ENCODE assay signal across 24 mouse cellular contexts in the genomic region with DNA sequence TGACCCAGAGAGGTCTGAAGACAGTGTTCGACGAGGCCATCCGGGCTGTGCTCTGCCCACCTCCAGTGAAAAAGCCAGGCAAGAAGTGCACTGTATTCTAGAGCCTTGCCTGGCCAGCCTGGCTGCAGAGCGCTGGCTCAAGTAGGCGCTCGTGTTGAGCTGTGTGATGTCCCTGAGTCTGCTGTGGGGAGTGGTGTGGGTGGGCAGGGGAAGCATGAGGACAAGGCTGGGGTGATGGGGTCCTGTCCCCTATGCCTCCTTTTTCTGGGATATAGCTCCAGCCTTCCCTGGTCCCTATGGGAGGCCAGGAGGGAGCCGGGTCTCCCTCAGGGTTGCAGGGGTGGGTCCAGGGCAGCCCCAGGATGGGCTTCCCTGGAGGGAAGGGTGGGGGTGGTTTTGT. TPM values are rescaled to one million over a fixed set of nuclear protein-coding genes. Genes with fewer than 3 reads are reported as not detected.
A peak's percentile ranks its signal among the peaks of the same experiment; 100 is the strongest.
DNase-seq lines count a peak whose midpoint lies in the region; ATAC-seq and TF ChIP-seq lines count a peak whose summit lies in the region.
"Had no signal": no experiment of that assay in that cellular context is flagged by ENCODE, and none has a peak within 500 bp of the region (broad histone marks: within the 10 kb centered on the region; RNA-seq: fewer than 3 reads in every experiment).

No protein-coding gene starts in this region.

- peaks cover 40% of the 10 kb centered on the region for H3K4me1 ChIP-seq in hindbrain, embryonic 15.5 days (replicated peaks)
- peaks cover 6% of the 10 kb centered on the region; the same call in 1 of the 2 replicates for H3K4me1 ChIP-seq in hindbrain, postnatal 0 days (ENCODE audit: insufficient read depth, low read length)
- H3K4me1 ChIP-seq in lung, adult 2 months (ENCODE audit: control insufficient read depth, insufficient read depth, low read length): peaks cover 12% of the 10 kb centered on the region
- H3K4me1 ChIP-seq in ES-E14 (ENCODE audit: control insufficient read depth in 2 of 2, insufficient read depth in 2 of 2, low read length in 2 of 2, poor library complexity in 1 of 2): peaks cover 0 to 7% of the 10 kb centered on the region in 2 experiments; a peak in 2 of 4 replicates

- no peak overlapping the region for H3K9ac ChIP-seq in hindbrain, embryonic 15.5 days
- H3K9ac ChIP-seq in hindbrain, postnatal 0 days (replicated peaks; ENCODE audit: low read length): no peak overlapping the region
- H3K9ac ChIP-seq in ES-E14 (ENCODE audit: insufficient read depth, low read depth, low read length, poor library complexity, severe bottlenecking): no peak overlapping the region
- H3K9ac ChIP-seq: forebrain, embryonic 12.5 days; heart, embryonic 15.5 days; intestine, embryonic 15.5 days; limb, embryonic 12.5 days; liver, embryonic 12.5 days had no signal

- TF ChIP-seq POLR2A in lung, adult 2 months (IDR thresholded peaks at IDR 0.05; ENCODE audit: borderline replicate concordance, extremely low read depth, low read depth, low read length): peak; percentile 8; the same call in 1 of the 2 replicates

- peak overlapping the region; percentile 75; the same call in 1 of the 2 replicates for H3K4me2 ChIP-seq in hindbrain, embryonic 15.5 days
- no peak overlapping the region for H3K4me2 ChIP-seq in hindbrain, postnatal 0 days (ENCODE audit: low read depth, low read length)
- H3K4me2 ChIP-seq: forebrain, embryonic 12.5 days; heart, embryonic 15.5 days; intestine, embryonic 15.5 days; limb, embryonic 12.5 days; liver, embryonic 12.5 days; midbrain, embryonic 11.5 days had no signal

- peaks cover 4% of the 10 kb centered on the region; the same call in 1 of the 2 replicates for H3K36me3 ChIP-seq in hindbrain, embryonic 15.5 days
- 0 out of 2 replicates have a peak, but pooled peaks cover 4% of the 10 kb centered on the region for H3K36me3 ChIP-seq in hindbrain, postnatal 0 days (ENCODE audit: insufficient read depth, low read length)
- H3K36me3 ChIP-seq in ES-E14 (ENCODE audit: control insufficient read depth, insufficient read depth, low read length, poor library complexity, severe bottlenecking): peaks cover 18% of the 10 kb centered on the region

- no peak for TF ChIP-seq CTCF in hindbrain, postnatal 0 days (IDR thresholded peaks at IDR 0.05; ENCODE audit: low read depth)
- no peak for TF ChIP-seq CTCF in lung, adult 2 months (IDR thresholded peaks at IDR 0.05; ENCODE audit: insufficient read depth, low read length)

- DNase-seq in adrenal gland, postnatal 14 days: peak; percentile 3
- DNase-seq in adrenal gland, adult 18-20 months (ENCODE audit: low spot score in 2 of 2): no peak
- no peak for DNase-seq in hindbrain, postnatal 0 days (ENCODE audit: low spot score)
- peak; percentile 26 for DNase-seq in lung, adult 2 months
- no peak for DNase-seq in lung, postnatal 25 days (ENCODE audit: low spot score)
- no peak for DNase-seq in ES-E14 (ENCODE audit: low read depth, low spot score)
- DNase-seq: adrenal gland, postnatal 25 days; cerebellum, adult 11-12 months; embryo, embryonic 11 days; forebrain, postnatal 0 days; lung, postnatal 14 days; retina, postnatal 1 day; right cerebral cortex, postnatal 25 days; spleen, adult 18-20 months; thymus, postnatal 14 days had no signal

- no peaks in the 10 kb centered on the region for H3K9me3 ChIP-seq in hindbrain, embryonic 15.5 days
- H3K9me3 ChIP-seq in hindbrain, postnatal 0 days (ENCODE audit: low read length): no peaks in the 10 kb centered on the region
- no peaks in the 10 kb centered on the region for H3K9me3 ChIP-seq in ES-E14 (ENCODE audit: control insufficient read depth, insufficient read depth, low read depth, low read length)
- H3K9me3 ChIP-seq: forebrain, embryonic 12.5 days; G1E; heart, embryonic 15.5 days; intestine, embryonic 15.5 days; limb, embryonic 12.5 days; liver, embryonic 12.5 days had no signal

- H3K27me3 ChIP-seq in hindbrain, embryonic 15.5 days: no peaks in the 10 kb centered on the region
- H3K27me3 ChIP-seq in hindbrain, postnatal 0 days (ENCODE audit: insufficient read depth, low read length): no peaks in the 10 kb centered on the region
- H3K27me3 ChIP-seq: intestine, embryonic 15.5 days had no signal

- H3K27ac ChIP-seq in hindbrain, embryonic 15.5 days (replicated peaks): no peak overlapping the region
- no peak overlapping the region for H3K27ac ChIP-seq in hindbrain, postnatal 0 days
- peak overlapping the region; percentile 10; the same call in 1 of the 2 replicates for H3K27ac ChIP-seq in ES-E14 (ENCODE audit: insufficient read depth, low read depth, low read length, poor library complexity, severe bottlenecking)
- H3K27ac ChIP-seq: forebrain, embryonic 12.5 days; heart, embryonic 15.5 days; intestine, embryonic 15.5 days; limb, embryonic 12.5 days; liver, embryonic 12.5 days had no signal

- in situ Hi-C loops in ES-E14 (cut with MboI; ENCODE audit: low sequenced_read_pairs in 2 of 2, unreplicated experiment in 2 of 2): no loop called here

- ATAC-seq in hindbrain, embryonic 15.5 days (ENCODE audit: low FRiP score, low read depth): no peak
- no peak for ATAC-seq in hindbrain, postnatal 0 days
- ATAC-seq: forebrain, postnatal 0 days; intestine, embryonic 15.5 days; liver, embryonic 12.5 days; midbrain, embryonic 16.5 days had no signal

- no peak overlapping the region for H3K4me3 ChIP-seq in hindbrain, embryonic 15.5 days
- H3K4me3 ChIP-seq in hindbrain, postnatal 0 days (ENCODE audit: low read length): no peak overlapping the region
- H3K4me3 ChIP-seq in lung, adult 2 months (replicated peaks; ENCODE audit: extremely low read depth, low read depth, low read length): no peak overlapping the region
- no peak overlapping the region for H3K4me3 ChIP-seq in ES-E14 (ENCODE audit: insufficient read depth in 1 of 2, low read depth in 1 of 2, low read length in 2 of 2, poor library complexity in 1 of 2, severe bottlenecking in 1 of 2)
- H3K4me3 ChIP-seq: forebrain, embryonic 12.5 days; heart, embryonic 15.5 days; intestine, embryonic 15.5 days; limb, embryonic 12.5 days; liver, embryonic 12.5 days had no signal

- 87% methylated on average over 7 of the region's 7 CpGs for WGBS in hindbrain, embryonic 15.5 days
- 81% methylated on average over 7 of the region's 7 CpGs for WGBS in hindbrain, postnatal 0 days
- WGBS in lung, adult 2 months: 75% methylated on average over 7 of the region's 7 CpGs

TF ChIP-seq in ES-E14, 5 proteins besides CTCF, POLR2A, EP300 and RAD21:
- TF ChIP-seq HCFC1 (IDR thresholded peaks at IDR 0.05; ENCODE audit: borderline replicate concordance, insufficient read depth, low read length) (no peak), CHD2 (IDR thresholded peaks at IDR 0.05; ENCODE audit: low read depth, low read length) (no peak), ZNF384 (IDR thresholded peaks at IDR 0.05; ENCODE audit: low read depth, low read length) (no peak), ZC3H11A (IDR thresholded peaks at IDR 0.05; ENCODE audit: borderline replicate concordance, low read depth, low read length) (no peak), MAFK (IDR thresholded peaks at IDR 0.05; ENCODE audit: insufficient read depth, low read depth, low read length) (no peak)

RNA-seq across cellular contexts. Expression of a gene that starts 2.2 kb away (rescaled TPM):
- total RNA-seq in adrenal gland, postnatal 14 days (2021): 3.2 and 5.3 TPM in 2 replicates
- total RNA-seq in adrenal gland, adult 18-20 months (2021): 10 to 100 TPM in 1 of 2 experiments, 1 to 10 TPM in 1; 6.6 to 15.5 TPM
- polyA plus RNA-seq in hindbrain, embryonic 15.5 days (2015; fragmentation: Nextera tagmentation; extraction: Ambion mirVana): 540 and 587 TPM in 2 replicates
- 669 and 698 TPM in 2 replicates for total RNA-seq in hindbrain, postnatal 0 days (2014; rRNA removed)
- polyA plus RNA-seq in hindbrain, postnatal 0 days (2015; fragmentation: Nextera tagmentation; extraction: Ambion mirVana): 593 and 639 TPM in 2 replicates
- polyA plus RNA-seq in lung, adult 2 months (2012; rRNA removed): 62.0 and 76.8 TPM in 2 replicates
- total RNA-seq in ES-E14 (2012; rRNA removed): 20.1 and 34.3 TPM in 2 replicates

RNA-seq across cellular contexts. Expression of a gene that starts 3.6 kb away (rescaled TPM):
- total RNA-seq in adrenal gland, postnatal 14 days (2021): 31.8 and 41.9 TPM in 2 replicates
- 100 to 1,000 TPM in 1 of 2 experiments, 10 to 100 TPM in 1; 27.6 to 104 TPM for total RNA-seq in adrenal gland, adult 18-20 months (2021)
- polyA plus RNA-seq in hindbrain, embryonic 15.5 days (2015; fragmentation: Nextera tagmentation; extraction: Ambion mirVana): 8.8 and 10.4 TPM in 2 replicates
- 16.1 and 17.6 TPM in 2 replicates for total RNA-seq in hindbrain, postnatal 0 days (2014; rRNA removed)
- polyA plus RNA-seq in hindbrain, postnatal 0 days (2015; fragmentation: Nextera tagmentation; extraction: Ambion mirVana): 20.2 and 21.3 TPM in 2 replicates
- 326 and 340 TPM in 2 replicates for polyA plus RNA-seq in lung, adult 2 months (2012; rRNA removed)
- total RNA-seq in ES-E14 (2012; rRNA removed): 43.6 and 66.6 TPM in 2 replicates

RNA-seq across cellular contexts. Expression of a gene that starts 8.4 kb away (rescaled TPM):
- 7.3 and 10.2 TPM in 2 replicates for total RNA-seq in adrenal gland, postnatal 14 days (2021)
- 10 to 100 TPM in 1 of 2 experiments, 1 to 10 TPM in 1; 6.4 to 14.9 TPM for total RNA-seq in adrenal gland, adult 18-20 months (2021)
- polyA plus RNA-seq in hindbrain, embryonic 15.5 days (2015; fragmentation: Nextera tagmentation; extraction: Ambion mirVana): 0.97 and 2.1 TPM in 2 replicates
- total RNA-seq in hindbrain, postnatal 0 days (2014; rRNA removed): 4.7 and 6.1 TPM in 2 replicates
- 3.5 and 4.0 TPM in 2 replicates for polyA plus RNA-seq in hindbrain, postnatal 0 days (2015; fragmentation: Nextera tagmentation; extraction: Ambion mirVana)
- polyA plus RNA-seq in lung, adult 2 months (2012; rRNA removed): 13,780 and 14,250 TPM in 2 replicates
- not detected in 2 replicates for total RNA-seq in ES-E14 (2012; rRNA removed)
- total RNA-seq: G1E had no signal
- polyA plus RNA-seq: G1E had no signal

RNA-seq across cellular contexts. Expression of a gene that starts 9.8 kb away (rescaled TPM):
- total RNA-seq in adrenal gland, postnatal 14 days (2021): 27.2 and 31.5 TPM in 2 replicates
- 10 to 100 TPM; 24.6 to 30.3 TPM for total RNA-seq in adrenal gland, adult 18-20 months (2021)
- polyA plus RNA-seq in hindbrain, embryonic 15.5 days (2015; fragmentation: Nextera tagmentation; extraction: Ambion mirVana): 74.9 and 81.2 TPM in 2 replicates
- 35.4 and 49.1 TPM in 2 replicates for total RNA-seq in hindbrain, postnatal 0 days (2014; rRNA removed)
- 41.7 and 44.3 TPM in 2 replicates for polyA plus RNA-seq in hindbrain, postnatal 0 days (2015; fragmentation: Nextera tagmentation; extraction: Ambion mirVana)
- polyA plus RNA-seq in lung, adult 2 months (2012; rRNA removed): 35.6 and 40.1 TPM in 2 replicates
- total RNA-seq in ES-E14 (2012; rRNA removed): 30.3 and 65.0 TPM in 2 replicates

RNA-seq across cellular contexts. Expression of a gene that starts 10.0 kb away (rescaled TPM):
- total RNA-seq in adrenal gland, postnatal 14 days (2021): 46.4 and 52.5 TPM in 2 replicates
- total RNA-seq in adrenal gland, adult 18-20 months (2021): 10 to 100 TPM; 46.3 to 52.8 TPM
- 107 and 109 TPM in 2 replicates for polyA plus RNA-seq in hindbrain, embryonic 15.5 days (2015; fragmentation: Nextera tagmentation; extraction: Ambion mirVana)
- total RNA-seq in hindbrain, postnatal 0 days (2014; rRNA removed): 57.6 and 78.6 TPM in 2 replicates
- polyA plus RNA-seq in hindbrain, postnatal 0 days (2015; fragmentation: Nextera tagmentation; extraction: Ambion mirVana): 99.7 and 100 TPM in 2 replicates
- 68.0 and 69.1 TPM in 2 replicates for polyA plus RNA-seq in lung, adult 2 months (2012; rRNA removed)
- total RNA-seq in ES-E14 (2012; rRNA removed): 53.9 TPM in 2 replicates

Comparison
In these comparisons a context has a peak if more than half of its experiments do, and no peak if none do; other contexts are left out.
1. DNase-seq: peak in adrenal gland, postnatal 14 days (single experiment) and lung, adult 2 months (single experiment); none in adrenal gland, adult 18-20 months (0 of 2), hindbrain, postnatal 0 days (single experiment), lung, postnatal 25 days (single experiment) and ES-E14 (single experiment).
2. RNA of a gene that starts 2.2 kb away (total RNA-seq): 669 to 698 TPM in hindbrain, postnatal 0 days; 20.1 to 34.3 TPM in ES-E14, 6.6 to 15.5 TPM in adrenal gland, adult 18-20 months and 3.2 to 5.3 TPM in adrenal gland, postnatal 14 days; every median in the first group is over 10 times any median in the second.